Mouse (Mus musculus): ENCODE measurements at regions not wholly inside any gene's neighbourhood (a gene's known extent, or its start where the extent isn't known, plus 50 kb on each side); places are given as distances from the start of the nearest gene placed in this dataset.

GRCm38 (mm10) chr14:54014628-54015027 lies 239.3 kb downstream of the Dad1 start:
- no peak for TF ChIP-seq CTCF (IDR thresholded peaks at IDR 0.05; ENCODE audit: borderline replicate concordance, insufficient read depth, low read depth, low read length)
- no peak for TF ChIP-seq POLR2A (IDR thresholded peaks at IDR 0.05; ENCODE audit: borderline replicate concordance, insufficient read depth, low read length)

Measured in cerebellum, adult 2 months (tissue).